Mouse (Mus musculus) bone marrow, adult 2 months (tissue): ENCODE data around the gene Mical2. TPM values are rescaled to one million over a fixed set of nuclear protein-coding genes. Genes with fewer than 3 reads are reported as not detected.

Source experiments
- H3K27ac ChIP-seq: fragments of 200-500 bp; 2 replicates; pipeline ENCODE4 v1.5.1; 2012; ENCODE audit warnings: low read depth, mild to moderate bottlenecking, control low read depth, inconsistent platforms, low read length; ENCODE audit not compliant: control insufficient read depth, poor library complexity, insufficient read depth
- H3K4me1 ChIP-seq: fragments of 200-500 bp; 2 replicates; pipeline ENCODE4 v1.6.1; 2011; ENCODE audit warnings: low read length; ENCODE audit not compliant: control insufficient read depth, insufficient read depth
- H3K4me3 ChIP-seq: fragments of 200-500 bp; replicated peaks from 2 replicates; pipeline ENCODE3; 2011; ENCODE audit warnings: mild to moderate bottlenecking, low read depth, low read length, control low read depth; ENCODE audit not compliant: control insufficient read depth
- CTCF ChIP-seq: fragments of 200-500 bp; IDR thresholded peaks from 2 replicates; pipeline ENCODE4 v1.5.1; 2011; ENCODE audit warnings: low read length, control low read depth; ENCODE audit not compliant: control insufficient read depth, insufficient read depth
- POLR2A ChIP-seq: fragments of 200-500 bp; IDR thresholded peaks from 2 replicates; pipeline ENCODE4 v1.6.1; 2011; ENCODE audit warnings: low read depth, mild to moderate bottlenecking, control low read depth, low read length, borderline replicate concordance; ENCODE audit not compliant: control insufficient read depth
- WGBS: fragments of 180-500 bp; shearing (Covaris S2); methylation state at CpG from one replicate; pipeline ENCODE4 v1.1.7; 2018; 5-methylcytosine and 5-hydroxymethylcytosine counted together
- polyA plus RNA-seq: library from polyadenylated mRNA; stranded (reverse); fragments of >200 nt; gene quantifications from 2 replicates; pipeline ENCODE4 v1.2.4, GENCODE M21; 2011; ENCODE audit warnings: low replicate concordance; ENCODE audit not compliant: missing spikeins, insufficient read depth, insufficient read length

Gene Mical2
- polyA plus RNA-seq, 1 experiment, result 2.3 TPM

GRCm38 (mm10) chr7:112203937-112204336 lies 21.7 kb upstream of the Mical2 start:
- H3K27ac ChIP-seq, result no peak overlapping the region
- H3K4me1 ChIP-seq, result no peaks in the 10 kb centered on the region
- WGBS, result 70% methylated on average over 5 of the region's 5 CpGs
- H3K4me3 ChIP-seq, result no peak overlapping the region
- TF ChIP-seq POLR2A (no peak), CTCF (no peak)

GRCm38 (mm10) chr7:112204380-112204963 lies 21.2 kb upstream of the Mical2 start:
- H3K27ac ChIP-seq, result no peak overlapping the region

GRCm38 (mm10) chr7:112205513-112205912 lies 20.1 kb upstream of the Mical2 start:
- Histone ChIP-seq H3K27ac (no peak overlapping the region), H3K4me3 (no peak overlapping the region), H3K4me1 (no peaks in the 10 kb centered on the region)
- TF ChIP-seq POLR2A, result no peak
- TF ChIP-seq CTCF, result no peak
- WGBS, result 83% methylated on average over 6 of the region's 6 CpGs

More at GRCm38 (mm10) chr7:112204380-112204963, 21.2 kb upstream of the Mical2 start:
- 53% methylated on average over 6 of the region's 6 CpGs for WGBS
- TF ChIP-seq POLR2A (no peak), CTCF (no peak)
- Histone ChIP-seq H3K4me3 (no peak overlapping the region), H3K4me1 (no peaks in the 10 kb centered on the region)

GRCm38 (mm10) chr7:112207717-112208116 lies 17.9 kb upstream of the Mical2 start:
- Histone ChIP-seq H3K4me3 (no peak overlapping the region), H3K27ac (no peak overlapping the region), H3K4me1 (no peaks in the 10 kb centered on the region)
- TF ChIP-seq POLR2A (no peak), CTCF (no peak)
- 76% methylated on average over 6 of the region's 6 CpGs for WGBS

GRCm38 (mm10) chr7:112208323-112209167 lies 17.1 kb upstream of the Mical2 start:
- Histone ChIP-seq H3K4me1 (no peaks in the 10 kb centered on the region), H3K27ac (no peak overlapping the region), H3K4me3 (no peak overlapping the region)
- TF ChIP-seq POLR2A (no peak), CTCF (no peak)
- whole genome bisulfite sequencing, result 46% methylated on average over 10 of the region's 10 CpGs

GRCm38 (mm10) chr7:112209621-112210020 lies 16.0 kb upstream of the Mical2 start:
- TF ChIP-seq CTCF, result no peak
- TF ChIP-seq POLR2A, result no peak
- no peak overlapping the region for H3K4me3 ChIP-seq
- no peak overlapping the region for H3K27ac ChIP-seq
- H3K4me1 ChIP-seq, result no peaks in the 10 kb centered on the region
- 80% methylated on average over 4 of the region's 4 CpGs for WGBS

- Histone ChIP-seq H3K4me3 (no peak overlapping the region), H3K4me1 (no peaks in the 10 kb centered on the region), H3K27ac (no peak overlapping the region)
- WGBS, result 17% methylated on average over 8 of the region's 8 CpGs
- no peak for TF ChIP-seq POLR2A
- peak; percentile 15; the same call in 1 of the 2 replicates for TF ChIP-seq CTCF
Observed at GRCm38 (mm10) chr7:112212921-112213721, 12.5 kb upstream of the Mical2 start.

GRCm38 (mm10) chr7:112215871-112216270 lies 9.8 kb upstream of the Mical2 start:
- WGBS, result 76% methylated on average over 3 of the region's 3 CpGs
- no peaks in the 10 kb centered on the region for H3K4me1 ChIP-seq

GRCm38 (mm10) chr7:112216720-112217119 lies 8.9 kb upstream of the Mical2 start:
- H3K4me1 ChIP-seq, result no peaks in the 10 kb centered on the region
- H3K27ac ChIP-seq, result no peak overlapping the region
- H3K4me3 ChIP-seq, result no peak overlapping the region
- 85% methylated on average over 5 of the region's 5 CpGs for WGBS
- TF ChIP-seq POLR2A, result no peak
- no peak for TF ChIP-seq CTCF

More at GRCm38 (mm10) chr7:112215871-112216270, 9.8 kb upstream of the Mical2 start:
- H3K27ac ChIP-seq, result no peak overlapping the region
- H3K4me3 ChIP-seq, result no peak overlapping the region
- TF ChIP-seq CTCF (no peak), POLR2A (no peak)
